Mouse (Mus musculus) bone marrow, adult 2 months (tissue): Measurements from ENCODE around the gene E4f1. TPM values are rescaled to one million over a fixed set of nuclear protein-coding genes. Genes with fewer than 3 reads are reported as not detected.
"Not testable (repeated sequence)": the region's sequence is repeated elsewhere in the genome, so short reads cannot be mapped to it uniquely, and the experiment has no call there.

Source experiments
- H3K27ac ChIP-seq: fragments of 200-500 bp; 2 replicates; pipeline ENCODE4 v1.5.1; 2012; ENCODE audit warnings: low read depth, mild to moderate bottlenecking, control low read depth, inconsistent platforms, low read length; ENCODE audit not compliant: control insufficient read depth, poor library complexity, insufficient read depth
- H3K4me1 ChIP-seq: fragments of 200-500 bp; 2 replicates; pipeline ENCODE4 v1.6.1; 2011; ENCODE audit warnings: low read length; ENCODE audit not compliant: control insufficient read depth, insufficient read depth
- H3K4me3 ChIP-seq: fragments of 200-500 bp; replicated peaks from 2 replicates; pipeline ENCODE3; 2011; ENCODE audit warnings: mild to moderate bottlenecking, low read depth, low read length, control low read depth; ENCODE audit not compliant: control insufficient read depth
- CTCF ChIP-seq: fragments of 200-500 bp; IDR thresholded peaks from 2 replicates; pipeline ENCODE4 v1.5.1; 2011; ENCODE audit warnings: low read length, control low read depth; ENCODE audit not compliant: control insufficient read depth, insufficient read depth
- POLR2A ChIP-seq: fragments of 200-500 bp; IDR thresholded peaks from 2 replicates; pipeline ENCODE4 v1.6.1; 2011; ENCODE audit warnings: low read depth, mild to moderate bottlenecking, control low read depth, low read length, borderline replicate concordance; ENCODE audit not compliant: control insufficient read depth
- WGBS: fragments of 180-500 bp; shearing (Covaris S2); methylation state at CpG from one replicate; pipeline ENCODE4 v1.1.7; 2018; 5-methylcytosine and 5-hydroxymethylcytosine counted together
- polyA plus RNA-seq: library from polyadenylated mRNA; stranded (reverse); fragments of >200 nt; gene quantifications from 2 replicates; pipeline ENCODE4 v1.2.4, GENCODE M21; 2011; ENCODE audit warnings: low replicate concordance; ENCODE audit not compliant: missing spikeins, insufficient read depth, insufficient read length

Gene E4f1
- polyA plus RNA-seq, 1 experiment: 70.1 TPM

DNA sequence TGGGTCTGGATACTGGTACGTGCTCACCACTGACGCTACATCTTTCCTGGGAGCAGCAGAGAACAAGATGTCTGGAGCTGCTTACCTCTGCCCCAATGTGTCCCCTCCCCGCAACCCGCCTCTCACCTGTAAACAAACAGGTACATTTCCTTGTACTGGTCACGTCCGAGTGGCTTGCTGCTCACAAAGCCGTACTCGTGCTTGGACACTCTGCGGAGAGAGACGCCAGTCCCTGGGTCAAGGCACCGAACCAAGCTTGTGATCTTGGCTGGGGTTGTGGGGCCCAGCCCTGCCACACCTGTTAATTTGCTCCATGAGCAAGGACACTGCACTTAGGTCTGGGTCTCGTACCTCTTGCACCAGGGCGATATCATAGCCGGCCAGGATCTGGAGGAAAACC lies 28.0 kb downstream of the E4f1 start:
- 92% methylated on average over 14 of the region's 14 CpGs for WGBS
- Histone ChIP-seq H3K4me1 (no peaks in the 10 kb centered on the region), H3K4me3 (no peak overlapping the region), H3K27ac (no peak overlapping the region)
- TF ChIP-seq CTCF (no peak), POLR2A (no peak)

GRCm38 (mm10) chr17:24441148-24441547 lies 29.0 kb downstream of the E4f1 start:
- Histone ChIP-seq H3K4me3 (no peak overlapping the region), H3K4me1 (no peaks in the 10 kb centered on the region), H3K27ac (no peak overlapping the region)
- TF ChIP-seq CTCF (peak; percentile 16; the same call in 1 of the 2 replicates), POLR2A (no peak)
- 78% methylated on average over 2 of the region's 2 CpGs for WGBS

DNA sequence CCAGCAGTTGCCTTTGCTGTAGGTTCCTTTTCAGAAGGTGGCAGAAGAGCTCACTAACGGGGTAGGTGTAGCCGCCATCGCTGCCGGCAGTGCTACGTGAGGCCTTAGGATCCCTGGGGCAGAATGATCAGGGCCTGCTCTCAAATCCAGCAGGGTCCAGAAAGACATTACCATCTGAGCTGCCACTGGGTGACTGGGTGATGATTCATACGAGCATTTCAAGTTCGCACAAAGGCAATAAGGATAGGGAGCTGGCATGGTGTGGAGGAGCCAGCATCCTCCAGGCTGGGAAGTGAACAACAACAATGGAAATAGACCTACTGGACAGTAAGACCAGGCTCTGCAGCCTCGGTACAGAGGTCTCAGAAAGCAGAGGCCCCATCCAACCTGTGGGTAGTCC lies 29.7 kb downstream of the E4f1 start:
- TF ChIP-seq POLR2A: no peak
- no peak for TF ChIP-seq CTCF
- Histone ChIP-seq H3K27ac (no peak overlapping the region), H3K4me1 (no peaks in the 10 kb centered on the region), H3K4me3 (no peak overlapping the region)
- 91% methylated on average over 8 of the region's 8 CpGs for WGBS

- no peak overlapping the region for H3K27ac ChIP-seq
- no peak overlapping the region for H3K4me3 ChIP-seq
- no peak for TF ChIP-seq POLR2A
- peak; percentile 12; the same call in 1 of the 2 replicates for TF ChIP-seq CTCF
- WGBS: 82% methylated on average over 5 of the region's 5 CpGs
- no peaks in the 10 kb centered on the region for H3K4me1 ChIP-seq
Observed at GRCm38 (mm10) chr17:24437016-24437415, 33.1 kb downstream of the E4f1 start.

GRCm38 (mm10) chr17:24429201-24429983 lies 40.7 kb downstream of the E4f1 start:
- TF ChIP-seq CTCF: no peak
- no peak for TF ChIP-seq POLR2A
- 87% methylated on average over 14 of the region's 14 CpGs for WGBS
- Histone ChIP-seq H3K27ac (no peak overlapping the region), H3K4me1 (no peaks in the 10 kb centered on the region; the same call in 1 of the 2 replicates), H3K4me3 (no peak overlapping the region)

DNA sequence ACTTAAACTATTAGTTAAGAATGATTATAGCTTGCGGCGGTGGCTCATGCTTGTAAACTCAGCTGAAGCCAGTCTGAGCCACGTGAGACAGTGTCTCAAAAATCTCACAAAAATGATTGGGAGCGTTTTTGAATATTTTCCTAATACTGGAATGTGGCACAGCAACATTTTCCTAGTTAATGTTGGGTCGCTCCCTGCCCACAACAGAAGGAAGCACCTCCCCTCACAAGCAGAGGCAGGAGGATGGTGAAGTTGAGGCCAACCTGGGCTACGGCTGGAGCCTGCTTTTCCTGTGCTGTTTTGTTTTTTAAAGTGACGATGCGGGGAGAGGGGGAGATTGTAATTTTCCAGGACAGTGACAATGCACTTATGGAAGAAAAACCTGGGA lies 42.9 kb downstream of the E4f1 start:
- H3K27ac ChIP-seq: no peak overlapping the region; the same call in 1 of the 2 replicates
- H3K4me1 ChIP-seq: no peaks in the 10 kb centered on the region; the same call in 1 of the 2 replicates
- TF ChIP-seq CTCF: no peak
- TF ChIP-seq POLR2A: no peak
- 2% methylated on average over 8 of the region's 8 CpGs for WGBS
- H3K4me3 ChIP-seq: peak overlapping the region; percentile 78

GRCm38 (mm10) chr17:24426471-24427169 lies 43.5 kb downstream of the E4f1 start, which contains the start of gene Eci1:
TSS of gene Eci1 (plus strand) at chr17:24426641.
- Histone ChIP-seq H3K27ac (peak within 1 kb of the TSS; percentile 72), H3K4me1 (no peaks in the 10 kb centered on the region; the same call in 1 of the 2 replicates), H3K4me3 (peak within 1 kb of the TSS; percentile 78)
- 1% methylated on average over 48 of the region's 48 CpGs for WGBS
- TF ChIP-seq CTCF (no peak), POLR2A (peak; percentile 95)

DNA sequence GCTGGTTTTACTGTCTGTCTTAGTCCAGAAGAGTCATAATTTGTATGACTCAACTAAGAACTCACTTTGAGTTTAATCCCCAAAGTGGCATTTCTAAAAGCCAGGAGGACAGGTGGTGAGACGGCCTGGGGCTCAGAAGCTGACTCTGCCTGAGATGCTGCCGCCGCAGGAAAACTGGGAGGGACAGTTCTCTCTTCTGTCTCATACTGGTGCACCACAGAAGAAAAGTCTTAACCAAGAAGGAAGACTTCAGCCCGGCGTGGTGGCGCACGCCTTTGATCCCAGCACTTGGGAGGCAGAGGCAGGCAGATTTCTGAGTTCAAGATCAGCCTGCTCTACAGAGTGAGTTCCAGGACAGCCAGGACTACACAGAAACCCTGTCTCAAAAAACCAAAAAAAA lies 44.2 kb downstream of the E4f1 start:
- H3K4me3 ChIP-seq: no peak overlapping the region
- H3K27ac ChIP-seq: no peak overlapping the region
- H3K4me1 ChIP-seq: no peaks in the 10 kb centered on the region; the same call in 1 of the 2 replicates
- no peak for TF ChIP-seq CTCF
- TF ChIP-seq POLR2A: no peak
- 93% methylated on average over 7 of the region's 7 CpGs for WGBS

DNA sequence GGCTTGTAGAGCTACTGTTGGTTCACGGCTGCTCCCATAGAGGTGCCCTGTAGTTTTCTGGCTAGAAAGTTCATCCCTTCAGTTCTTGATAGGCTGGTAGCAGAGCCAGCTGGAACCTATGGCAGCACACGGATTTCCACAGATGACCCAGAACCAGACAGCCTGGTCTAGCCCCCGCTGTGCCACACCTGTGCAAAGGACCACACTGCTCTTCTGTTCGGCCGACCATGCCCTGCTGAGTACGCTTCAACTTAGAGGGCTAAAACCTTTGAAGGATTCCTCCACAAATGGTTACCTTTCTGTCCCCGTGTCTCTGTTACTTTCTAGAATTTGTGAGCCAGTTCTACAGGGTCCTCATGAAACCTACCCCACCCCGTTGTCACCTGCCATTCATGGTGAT lies 44.8 kb downstream of the E4f1 start:
- 93% methylated on average over 6 of the region's 8 CpGs for WGBS
- not testable (repeated sequence) for H3K4me1 ChIP-seq, H3K4me3 ChIP-seq, H3K27ac ChIP-seq
